Mouse (Mus musculus) erythroid progenitor cell, adult 5-6 weeks (primary cell): ENCODE results near the gene Rnf207. TPM values are rescaled to one million over a fixed set of nuclear protein-coding genes. Genes with fewer than 3 reads are reported as not detected.

ENCODE experiments used
- ATAC-seq: replicated peaks from 2 replicates; pipeline ENCODE4 v1.8.0; 2016; ENCODE audit warnings: moderate number of reproducible peaks, mild to moderate bottlenecking, moderate TSS enrichment, inconsistent platforms; ENCODE audit not compliant: poor library complexity, low FRiP score, severe bottlenecking
- total RNA-seq, 2 experiments: library from RNA; stranded (forward) in 1 of 2; stranded (reverse) in 1 of 2; fragments of 150-400 nt in 1 of 2; fragments of 186-747, 209-891 nt in 1 of 2; gene quantifications; 2 replicates each; pipeline versions ENCODE4 v1.2.3 to v1.2.4; 2015 to 2017; ENCODE audit warnings: low replicate concordance in 2 of 2

Rnf207 gene
- total RNA-seq, 2 experiments from 2014 or later, result not detected

DNA sequence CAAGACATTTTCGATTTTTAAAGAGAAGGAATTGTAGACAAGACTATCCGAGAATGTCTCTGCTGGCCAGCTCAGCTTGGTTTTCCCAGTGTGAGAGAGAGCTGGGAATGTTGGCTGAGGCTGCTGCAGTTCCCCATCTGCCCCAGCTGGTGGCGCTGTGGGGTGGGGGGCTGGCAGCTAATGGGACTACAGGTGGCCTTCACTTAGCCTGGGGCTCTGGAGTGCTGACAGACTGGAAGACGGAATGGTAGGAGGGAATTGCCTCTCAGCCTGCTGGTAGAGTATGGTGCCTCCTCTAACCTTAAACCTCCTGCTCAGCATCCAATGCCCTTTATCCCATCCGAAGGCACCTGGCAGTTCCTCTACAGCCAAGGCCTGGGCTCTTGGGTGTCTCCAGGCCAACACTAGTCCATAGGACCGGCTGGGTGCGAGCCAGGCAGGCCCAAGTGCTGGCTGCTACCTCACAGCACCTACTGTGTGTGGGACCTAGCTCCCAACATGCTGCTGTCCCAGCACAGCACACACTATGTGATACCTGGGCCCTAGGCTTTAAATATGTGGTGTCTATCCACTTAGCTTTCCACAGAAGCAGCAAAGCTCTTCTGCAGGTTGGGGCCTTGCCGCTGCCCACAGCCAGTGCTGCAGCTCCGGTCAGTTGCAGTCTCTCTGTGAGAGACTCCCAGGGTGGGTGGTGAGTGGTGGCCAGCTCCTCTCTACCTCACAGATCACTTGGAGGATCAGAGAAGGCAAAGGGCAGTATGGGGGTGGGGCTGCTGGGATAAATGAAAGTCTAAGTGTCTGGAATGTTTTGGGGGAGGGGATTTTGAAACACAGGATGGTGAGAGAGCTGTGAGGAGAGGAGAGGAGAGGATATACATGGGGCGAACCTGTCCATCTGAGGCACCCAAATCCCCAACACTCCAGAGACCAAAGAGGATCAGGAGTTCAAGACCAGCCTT lies 42.1 kb downstream of the Rnf207 start:
- ATAC-seq, result no peak

- ATAC-seq, result no peak
Measured at GRCm38 (mm10) chr4:152274681-152275131, 44.1 kb downstream of the Rnf207 start.

DNA sequence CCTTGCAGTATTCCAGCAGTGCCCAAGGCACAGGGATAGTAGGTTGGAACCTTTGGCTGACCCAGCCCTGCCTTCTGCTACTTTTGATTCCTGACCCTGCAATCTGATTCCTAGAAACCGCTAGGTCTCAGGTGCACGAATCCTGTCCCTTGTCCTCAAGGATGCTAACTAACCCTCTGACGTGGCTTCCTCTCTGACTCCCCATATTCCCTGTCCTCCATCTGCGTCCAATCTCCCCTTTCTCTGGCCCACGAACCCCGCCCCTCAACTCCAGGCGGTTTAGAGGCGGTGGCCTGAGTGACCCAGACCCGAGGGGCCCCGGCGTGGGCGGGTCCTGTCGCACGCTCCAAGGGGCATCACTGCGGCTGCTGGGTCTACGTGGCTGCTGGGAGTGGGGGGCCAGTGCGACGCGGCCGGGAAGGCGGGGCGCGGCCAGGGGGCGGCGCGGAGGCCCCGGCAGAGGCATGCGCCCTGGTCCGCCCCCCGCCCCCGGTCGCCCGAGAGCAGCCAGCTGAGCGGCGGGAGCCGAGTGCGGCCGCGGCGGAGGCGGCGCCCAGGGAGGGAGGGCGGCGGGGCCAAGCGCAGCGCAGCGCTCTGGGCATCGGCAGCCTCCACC lies 45.1 kb downstream of the Rnf207 start, which contains the start of gene Gpr153:
TSS of gene Gpr153 (plus strand) at position 612 of the 616 bp plus-strand sequence.
- no peak for ATAC-seq

- ATAC-seq, result no peak
Measured at GRCm38 (mm10) chr4:152273191-152273590, 45.6 kb downstream of the Rnf207 start.

DNA sequence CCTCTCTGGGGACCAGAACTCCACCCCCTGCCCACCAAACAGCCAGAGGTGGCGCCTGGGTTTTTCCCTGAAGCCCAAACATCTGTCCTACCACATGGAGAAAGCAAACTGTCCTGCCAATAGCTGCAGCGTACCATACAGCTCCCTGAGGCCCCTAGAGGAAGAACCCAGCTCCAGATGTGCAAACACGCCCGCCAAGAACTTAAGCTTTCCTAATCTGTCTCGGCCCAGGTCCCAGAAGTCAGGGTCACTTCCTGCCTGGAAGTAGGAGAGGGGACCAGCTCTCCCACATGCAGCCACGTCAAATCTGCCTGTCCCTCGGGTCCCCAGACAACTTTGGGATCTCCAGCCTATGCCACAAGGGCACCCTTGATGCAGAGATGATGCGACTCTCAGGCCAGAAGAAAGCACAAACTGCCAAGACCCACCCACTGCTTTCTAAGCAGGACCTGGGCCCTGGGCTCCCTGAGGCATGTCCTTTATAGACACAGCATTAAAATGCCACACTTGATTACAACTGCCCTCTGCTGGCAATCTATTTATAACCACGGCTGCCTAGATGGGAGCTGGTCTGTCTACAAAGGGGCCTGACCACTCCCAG lies 46.2 kb downstream of the Rnf207 start:
- ATAC-seq, result no peak

- ATAC-seq, result no peak
Measured at GRCm38 (mm10) chr4:152272006-152272405, 46.8 kb downstream of the Rnf207 start.

- ATAC-seq, result no peak
Measured at GRCm38 (mm10) chr4:152271334-152271733, 47.5 kb downstream of the Rnf207 start.

DNA sequence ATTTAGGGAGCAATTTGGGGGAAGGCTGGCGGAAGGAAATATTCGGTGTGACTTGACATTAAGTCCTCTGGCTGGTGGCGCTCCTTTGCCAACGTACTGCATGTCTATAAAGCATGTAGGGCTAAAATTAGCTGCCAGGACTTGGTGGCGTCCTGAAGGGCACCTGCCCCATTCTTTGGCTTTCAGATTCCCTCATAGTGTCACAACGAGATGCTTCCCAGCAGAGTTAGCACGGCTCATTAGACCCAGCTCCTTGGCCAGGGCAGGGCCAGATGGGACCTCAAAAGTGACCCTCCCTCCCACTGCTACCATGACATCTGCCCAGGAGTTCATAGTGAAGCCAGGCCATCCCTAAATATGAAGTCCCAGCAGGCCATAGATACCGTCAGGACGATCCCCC lies 48.2 kb downstream of the Rnf207 start:
- no peak for ATAC-seq

GRCm38 (mm10) chr4:152269967-152270366 lies 48.8 kb downstream of the Rnf207 start:
- no peak for ATAC-seq

- no peak for ATAC-seq
Measured at GRCm38 (mm10) chr4:152267748-152268369, 50.9 kb downstream of the Rnf207 start.

DNA sequence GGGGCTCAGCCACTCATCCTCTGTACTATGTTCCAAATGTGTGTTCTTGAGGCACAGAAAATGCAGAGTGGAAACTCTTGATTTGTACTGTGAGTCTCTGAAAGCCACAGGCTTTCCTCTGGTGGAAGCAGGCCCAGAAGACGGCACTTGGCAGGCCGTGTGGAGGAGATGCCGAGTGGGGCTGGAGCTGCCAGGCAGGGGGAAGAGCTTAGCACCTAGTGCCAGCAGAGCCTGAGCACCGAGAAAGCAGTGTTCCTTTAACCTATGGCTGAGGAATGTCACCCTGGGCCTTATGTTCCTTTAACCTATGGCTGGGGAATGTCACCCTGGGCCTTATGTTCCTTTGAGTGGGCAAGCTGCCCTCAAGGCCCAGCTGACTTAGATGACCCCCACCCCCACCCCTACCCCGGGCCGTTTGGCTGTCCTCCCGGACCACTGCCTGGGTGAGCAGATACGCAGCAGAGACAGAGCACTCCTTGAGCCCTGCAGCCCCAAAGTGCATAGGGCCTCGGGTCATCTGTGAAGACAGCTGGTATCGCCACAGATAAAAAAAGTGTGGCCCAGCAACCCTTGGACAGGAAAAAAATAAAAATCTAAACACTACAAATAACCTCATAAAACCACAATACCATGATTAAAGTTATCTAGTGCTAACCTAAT lies 52.4 kb downstream of the Rnf207 start:
- no peak for ATAC-seq

- ATAC-seq, result no peak
Measured at GRCm38 (mm10) chr4:152265791-152266190, 53.0 kb downstream of the Rnf207 start.

GRCm38 (mm10) chr4:152264867-152265568 lies 53.8 kb downstream of the Rnf207 start:
- no peak for ATAC-seq

GRCm38 (mm10) chr4:152264177-152264530 lies 54.6 kb downstream of the Rnf207 start:
- ATAC-seq, result no peak

DNA sequence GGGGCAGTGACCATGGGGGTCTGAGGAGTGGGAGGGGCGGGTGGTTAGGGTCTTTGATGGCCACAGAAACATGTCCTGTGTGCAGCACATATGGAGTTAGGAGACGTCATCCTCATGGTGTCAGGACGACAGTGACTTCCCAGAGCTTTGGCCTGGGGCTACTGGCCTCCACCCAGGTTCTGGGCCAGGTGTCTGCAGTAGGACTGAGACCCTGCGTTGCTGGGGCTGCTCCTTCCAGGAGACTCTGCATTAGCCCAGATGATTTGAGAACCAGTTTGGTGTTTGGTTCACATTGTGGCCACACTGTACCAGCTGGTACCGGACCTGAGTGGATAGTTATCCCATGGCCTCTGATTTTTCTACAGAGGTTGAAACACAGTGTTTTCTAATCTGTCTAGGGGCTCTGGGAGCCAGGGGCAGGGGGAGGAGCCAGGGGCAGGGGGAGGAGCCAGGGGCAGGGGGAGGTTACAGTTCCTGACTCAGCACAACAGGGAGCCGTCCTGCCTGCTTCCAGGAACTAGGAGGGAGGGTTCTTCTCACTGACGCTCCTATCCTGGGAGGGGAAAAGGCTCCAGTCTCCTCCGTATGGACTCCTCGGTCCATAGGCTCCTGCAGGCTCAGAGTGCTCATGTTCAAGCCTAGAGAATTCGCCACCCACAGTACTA lies 55.1 kb downstream of the Rnf207 start:
- ATAC-seq, result no peak

- ATAC-seq, result peak; percentile 36; the same call in 1 of the 2 replicates
Measured at GRCm38 (mm10) chr4:152263089-152263488, 55.7 kb downstream of the Rnf207 start.

- ATAC-seq, result no peak
Measured at GRCm38 (mm10) chr4:152262187-152262586, 56.6 kb downstream of the Rnf207 start.

DNA sequence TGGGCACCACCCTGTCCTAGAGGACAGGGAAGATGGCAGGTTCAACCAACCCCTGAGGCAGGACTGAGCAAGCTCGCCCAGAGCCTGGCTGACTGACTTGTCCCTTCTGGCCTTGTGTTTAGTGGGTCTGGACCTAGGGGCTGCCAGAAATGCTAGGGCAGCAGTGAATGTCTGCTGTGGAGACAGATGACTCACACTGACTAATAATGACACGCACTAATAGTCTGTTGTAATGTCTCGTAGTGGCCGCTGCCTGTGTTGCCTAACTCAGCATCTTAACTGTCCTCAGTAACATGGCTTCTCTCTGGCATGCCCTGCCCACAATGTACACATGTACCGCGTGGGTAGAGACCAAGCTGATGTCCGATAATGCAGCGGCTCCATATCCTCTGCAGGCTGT lies 58.3 kb downstream of the Rnf207 start:
- no peak for ATAC-seq

GRCm38 (mm10) chr4:152257070-152257469 lies 61.7 kb downstream of the Rnf207 start:
- peak; percentile 91 for ATAC-seq
